Mouse (Mus musculus): Measurements from ENCODE around the gene Gm2042. TPM values are rescaled to one million over a fixed set of nuclear protein-coding genes. Genes with fewer than 3 reads are reported as not detected.
"Not testable (repeated sequence)": the region's sequence is repeated elsewhere in the genome, so short reads cannot be mapped to it uniquely, and the experiment has no call there.

Gene Gm2042
- not detected for polyA plus RNA-seq (2017; shearing (Covaris generic))

- not testable (repeated sequence) for ATAC-seq
Measured at GRCm38 (mm10) chr12:87953780-87954179, at the start of gene Gm2042. Gene Gm2042, plus strand, starts transcription at chr12:87954080.

- not testable (repeated sequence) for ATAC-seq
Measured at GRCm38 (mm10) chr12:87919721-87920120, 34.2 kb upstream of the Gm2042 start, which contains the start of gene Gm2035. Gene Gm2035, minus strand, starts transcription at chr12:87919857.

- ATAC-seq = not testable (repeated sequence)
Measured at GRCm38 (mm10) chr12:87984000-87984399, 30.1 kb downstream of the Gm2042 start.

DNA sequence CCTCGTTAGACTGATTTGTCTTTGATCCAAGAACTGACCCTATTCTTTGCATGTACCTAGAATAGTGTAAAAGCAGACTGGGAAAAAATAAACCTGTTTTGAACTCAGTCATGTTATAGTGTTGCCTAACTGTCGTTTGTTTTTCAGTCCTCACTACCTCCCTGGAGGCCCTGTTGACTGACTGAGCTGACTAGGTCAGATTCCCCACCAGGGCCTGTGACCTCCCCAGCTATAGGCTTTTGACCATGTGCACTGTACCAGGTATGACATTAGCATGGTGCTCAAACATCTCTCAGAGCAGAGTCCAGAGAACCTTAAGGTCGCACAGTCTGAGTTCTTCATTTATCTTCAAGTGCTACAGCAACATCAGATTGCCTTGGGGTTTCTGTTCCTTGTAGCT is 50.2 kb downstream of the Gm2042 start:
- not testable (repeated sequence) for ATAC-seq

Other genes with a start within 250 kb of the Gm2042 start
- gene Gm21319, start 178.3 kb upstream of the Gm2042 start, polyA plus RNA-seq (2017; shearing (Covaris generic)) = not detected
- not detected for gene Gm21936, start 158.6 kb upstream of the Gm2042 start, polyA plus RNA-seq (2017; shearing (Covaris generic))
- not detected for gene BB287469, start 137.5 kb upstream of the Gm2042 start, polyA plus RNA-seq (2017; shearing (Covaris generic))
- not detected for gene Gm2001, start 111.7 kb upstream of the Gm2042 start, polyA plus RNA-seq (2017; shearing (Covaris generic))
- not detected for gene Gm2016, start 80.0 kb upstream of the Gm2042 start, polyA plus RNA-seq (2017; shearing (Covaris generic))
- gene Gm2022, start 58.7 kb upstream of the Gm2042 start, polyA plus RNA-seq (2017; shearing (Covaris generic)) = not detected
- not detected for gene Gm2035, start 34.2 kb upstream of the Gm2042 start, polyA plus RNA-seq (2017; shearing (Covaris generic))
- not detected for gene Gm2075, start 57.8 kb downstream of the Gm2042 start, polyA plus RNA-seq (2017; shearing (Covaris generic))
- gene Gm6803, start 64.7 kb downstream of the Gm2042 start, polyA plus RNA-seq (2017; shearing (Covaris generic)) = not detected
- not detected for gene Gm2056, start 72.9 kb downstream of the Gm2042 start, polyA plus RNA-seq (2017; shearing (Covaris generic))
- gene Gm16368, start 129.6 kb downstream of the Gm2042 start, polyA plus RNA-seq (2017; shearing (Covaris generic)) = not detected
- not detected for gene Gm10436, start 228.0 kb downstream of the Gm2042 start, polyA plus RNA-seq (2017; shearing (Covaris generic))

Measured in inflammation-experienced regulatory T-cells, adult 6 months (primary cell).